Comparison of ENCODE assay signal across 10 mouse cellular contexts in genomic region chr17:14540269-14540975, GRCm38 (mm10).
DNase-seq lines count a peak whose midpoint lies in the region; ATAC-seq and TF ChIP-seq lines count a peak whose summit lies in the region.
"Had no signal": no experiment of that assay in that cellular context is flagged by ENCODE, and none has a peak within 500 bp of the region (broad histone marks: within the 10 kb centered on the region; RNA-seq: fewer than 3 reads in every experiment).

No protein-coding gene starts in this region.

- TF ChIP-seq EP300 in stomach, postnatal 0 days (optimal IDR thresholded peaks at IDR 0.05), result peak; percentile 44

- H3K27me3 ChIP-seq in stomach, postnatal 0 days (ENCODE audit: control insufficient read depth, insufficient read depth, low read length), result no peaks in the 10 kb centered on the region
- H3K27me3 ChIP-seq in thymus, adult 2 months (ENCODE audit: control insufficient read depth, insufficient read depth, low read length), result no peaks in the 10 kb centered on the region

- WGBS in stomach, postnatal 0 days, result 15% methylated on average over 5 of the region's 5 CpGs
- 62% methylated on average over 5 of the region's 5 CpGs for WGBS in thymus, adult 2 months

- no peaks in the 10 kb centered on the region for H3K36me3 ChIP-seq in stomach, postnatal 0 days (ENCODE audit: control insufficient read depth, insufficient read depth, low read length)
- H3K36me3 ChIP-seq in thymus, adult 2 months (ENCODE audit: control insufficient read depth, insufficient read depth, low read length), result no peaks in the 10 kb centered on the region

- H3K27ac ChIP-seq in stomach, postnatal 0 days (replicated peaks), result peak overlapping the region; percentile 71
- H3K27ac ChIP-seq in thymus, adult 2 months (ENCODE audit: control insufficient read depth, insufficient read depth, low read length), result no peak overlapping the region
- H3K27ac ChIP-seq: left cerebral cortex, adult 2 months had no signal

- H3K4me1 ChIP-seq in stomach, postnatal 0 days (replicated peaks; ENCODE audit: control insufficient read depth, insufficient read depth), result 0 out of 2 replicates have a peak, but pooled peaks cover 5% of the 10 kb centered on the region
- H3K4me1 ChIP-seq in thymus, adult 2 months (replicated peaks; ENCODE audit: control insufficient read depth, insufficient read depth, low read length), result no peaks in the 10 kb centered on the region

- peak; percentile 71; the same call in 1 of the 2 replicates for ATAC-seq in stomach, postnatal 0 days (ENCODE audit: low FRiP score, low TSS enrichment)
- ATAC-seq: inflammation-experienced regulatory T-cells, adult 6 months had no signal

- H3K9me3 ChIP-seq in stomach, postnatal 0 days (ENCODE audit: control insufficient read depth, low read length), result no peaks in the 10 kb centered on the region

- no peak for TF ChIP-seq CTCF in stomach, postnatal 0 days (IDR thresholded peaks at IDR 0.05; ENCODE audit: low read depth)
- no peak for TF ChIP-seq CTCF in thymus, adult 2 months (IDR thresholded peaks at IDR 0.05; ENCODE audit: borderline replicate concordance, control insufficient read depth, extremely low read depth, insufficient read depth, low read length, poor library complexity)

- intact Hi-C loops in left cerebral cortex, postnatal 36 days (cut with DNase I), result no loop called here

- no peak overlapping the region for H3K9ac ChIP-seq in stomach, postnatal 0 days (ENCODE audit: low read length)

- H3K4me3 ChIP-seq in stomach, postnatal 0 days (ENCODE audit: low read depth, low read length), result no peak overlapping the region
- no peak overlapping the region for H3K4me3 ChIP-seq in thymus, adult 2 months (ENCODE audit: control insufficient read depth, insufficient read depth, low read length)
- H3K4me3 ChIP-seq: left cerebral cortex, adult 2 months had no signal

- DNase-seq in kidney, adult 11 months, result peak; percentile 16
- DNase-seq in kidney, adult 18-20 months, result no peak
- DNase-seq in fibroblast of lung, adult 2 months (ENCODE audit: low read depth), result peak; percentile 27
- DNase-seq in kidney, postnatal 36 days, result peak; percentile 11 to 38
- no peak for DNase-seq in stomach, postnatal 0 days (ENCODE audit: low spot score)
- DNase-seq in left cerebral cortex, postnatal 36 days (ENCODE audit: low spot score in 2 of 2), result no peak
- DNase-seq in thymus, adult 2 months, result no peak
- DNase-seq: cerebellum, postnatal 36 days had no signal

- H3K4me2 ChIP-seq in stomach, postnatal 0 days (replicated peaks; ENCODE audit: low read depth), result no peak overlapping the region

- no peak for TF ChIP-seq POLR2A in thymus, adult 2 months (IDR thresholded peaks at IDR 0.05; ENCODE audit: control insufficient read depth, extremely low read depth, insufficient read depth, low read length, poor library complexity)

Comparison
In these comparisons a context has a peak if more than half of its experiments do, and no peak if none do; other contexts are left out.
1. DNase-seq: peak in kidney, adult 11 months (single experiment), fibroblast of lung, adult 2 months (single experiment) and kidney, postnatal 36 days (2 of 2); none in kidney, adult 18-20 months (single experiment), stomach, postnatal 0 days (single experiment), left cerebral cortex, postnatal 36 days (0 of 2) and thymus, adult 2 months (single experiment).